Mouse (Mus musculus) cerebellum, adult (tissue): ENCODE measurements around the gene AC161166.1.

Experiments used
- ATAC-seq: cut with Nextera tagmentation; 2 replicates; pipeline ENCODE4 v1.9.2; 2017; ENCODE audit warnings: mild to moderate bottlenecking, moderate library complexity, mixed read lengths; ENCODE audit not compliant: insufficient number of reproducible peaks, low FRiP score, low TSS enrichment

AC161166.1 gene

DNA sequence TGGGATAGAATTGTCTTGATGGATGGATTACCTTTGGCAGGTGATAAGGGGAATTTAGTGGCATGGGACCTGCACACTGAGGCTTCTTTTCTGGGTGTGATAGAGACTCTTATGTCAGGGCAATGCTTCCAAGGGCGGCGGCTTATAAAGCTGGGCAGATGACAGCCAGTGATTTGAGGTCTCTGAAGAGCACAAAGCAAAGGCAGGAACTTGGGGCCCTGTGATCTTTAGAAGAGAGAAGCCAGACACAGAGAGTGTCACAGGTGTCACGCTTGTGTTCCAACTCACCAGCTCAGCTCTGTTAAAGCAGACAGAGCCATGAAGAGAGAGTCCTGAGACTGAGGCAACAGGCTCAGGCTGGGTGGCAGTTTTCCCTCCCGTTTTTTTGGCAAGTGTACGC lies 44.4 kb downstream of the AC161166.1 start:
- ATAC-seq: no peak

DNA sequence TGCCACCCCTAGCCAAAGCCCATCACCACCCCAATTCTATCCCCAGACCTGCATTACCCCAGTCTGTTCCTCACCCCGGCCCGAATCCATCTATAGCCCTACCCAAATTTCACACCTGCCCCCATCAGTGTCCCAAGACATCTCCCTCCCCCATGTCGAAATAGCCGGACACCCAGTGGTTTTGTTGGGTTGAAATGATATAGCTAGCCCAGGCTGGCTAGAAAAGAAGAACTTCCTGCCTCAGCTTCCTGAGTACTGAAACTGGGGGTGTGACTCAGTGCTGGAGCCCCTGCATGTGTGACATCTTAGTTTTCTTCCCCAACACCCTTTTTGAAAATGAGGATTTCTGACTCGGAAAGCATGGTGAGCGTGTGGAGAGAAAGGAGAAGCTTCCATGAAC lies 45.4 kb downstream of the AC161166.1 start:
- no peak for ATAC-seq

DNA sequence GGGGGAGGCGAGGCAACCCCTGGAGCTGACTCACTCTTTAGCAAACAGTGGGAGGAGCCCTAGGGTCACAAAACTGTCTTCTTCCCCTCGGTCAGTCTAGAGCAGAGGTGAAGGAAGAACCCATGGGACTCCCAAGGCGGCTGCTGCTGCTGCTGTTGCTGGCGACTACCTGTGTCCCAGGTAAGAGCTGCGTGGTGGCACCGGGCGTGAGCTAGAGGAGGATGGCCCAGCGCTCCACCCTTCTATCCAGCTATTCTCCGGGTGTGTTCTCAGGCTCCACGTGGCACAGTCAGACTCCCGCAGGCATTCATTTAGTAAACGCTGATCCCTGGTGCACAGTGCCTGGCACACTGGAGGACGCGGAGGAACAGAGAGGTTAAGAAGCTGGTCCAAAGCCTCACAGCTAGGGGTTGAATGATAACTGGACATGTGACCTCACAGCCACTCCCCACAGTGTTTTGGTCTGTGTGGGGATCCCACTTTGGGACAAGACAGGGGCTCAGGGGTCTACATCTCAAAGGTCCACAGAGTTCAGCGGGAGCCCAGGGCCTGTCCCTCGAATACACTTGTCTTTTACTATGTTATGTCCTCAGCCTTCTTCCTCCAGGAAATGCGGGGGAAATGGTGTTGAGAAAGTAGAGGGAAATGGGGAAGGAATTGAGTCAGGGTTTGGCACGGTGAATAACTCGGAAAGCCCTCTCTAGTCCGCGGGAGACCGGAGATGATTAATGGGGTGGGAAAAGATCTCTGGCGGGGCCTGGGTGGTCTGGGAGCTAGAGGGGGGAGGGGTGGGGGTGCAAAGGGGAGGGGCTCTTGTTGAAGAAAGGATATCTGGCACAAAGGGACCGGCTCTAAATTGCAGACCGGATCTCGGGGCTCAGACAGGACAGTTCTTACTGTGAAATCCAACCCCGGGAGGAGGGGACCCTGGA lies 49.6 kb downstream of the AC161166.1 start, which contains the start of gene Plaur:
TSS of gene Plaur (plus strand) at position 97 of the 932 bp plus-strand sequence.
- ATAC-seq: no peak

DNA sequence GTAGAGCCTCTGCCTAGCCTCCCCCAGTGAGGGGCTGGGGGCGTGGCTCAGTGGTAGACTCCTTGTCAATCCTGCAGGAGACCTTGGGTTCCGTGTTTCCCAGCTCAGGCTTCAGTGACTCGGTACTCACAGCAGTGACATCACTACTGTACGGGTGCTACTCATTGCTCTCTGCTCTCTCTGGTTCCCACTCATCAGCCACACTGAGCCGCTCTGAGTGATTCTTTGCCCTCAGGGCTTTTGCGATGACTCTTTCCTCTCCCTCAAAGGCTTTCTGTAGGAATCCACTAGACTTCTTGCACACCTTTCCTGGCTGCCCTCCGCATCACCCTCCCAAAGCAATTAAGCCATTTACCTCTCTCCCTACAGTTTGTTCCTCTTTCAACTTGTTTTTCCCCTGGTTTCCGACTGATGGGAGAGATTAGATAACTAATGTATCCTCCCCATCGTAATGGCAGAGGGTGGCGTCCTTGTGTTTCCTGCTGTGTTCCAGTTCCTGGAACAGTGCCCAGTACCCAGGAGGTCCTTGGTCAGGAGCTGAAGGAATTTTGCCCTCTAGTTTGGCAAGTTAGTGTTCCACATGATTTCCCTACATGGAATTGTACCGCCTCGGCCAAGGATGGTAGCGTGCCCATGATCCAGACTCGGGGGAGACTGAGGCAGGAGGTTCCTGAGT lies 50.7 kb downstream of the AC161166.1 start:
- no peak for ATAC-seq
